Mouse (Mus musculus): ENCODE measurements around the gene Ccdc60. TPM values are rescaled to one million over a fixed set of nuclear protein-coding genes. Genes with fewer than 3 reads are reported as not detected.

The Ccdc60 gene
- total RNA-seq, 1 experiment from 2014 or later: not detected

- no peak for ATAC-seq (ENCODE audit: extremely low read depth, insufficient number of reproducible peaks, low FRiP score, poor library complexity, severe bottlenecking)
Observed at GRCm38 (mm10) chr5:116108651-116109050, 180.1 kb downstream of the Ccdc60 start.

- ATAC-seq (ENCODE audit: extremely low read depth, insufficient number of reproducible peaks, low FRiP score, poor library complexity, severe bottlenecking): no peak
Observed at GRCm38 (mm10) chr5:116084231-116084630, 204.6 kb downstream of the Ccdc60 start.

- no peak for ATAC-seq (ENCODE audit: extremely low read depth, insufficient number of reproducible peaks, low FRiP score, poor library complexity, severe bottlenecking)
Observed at GRCm38 (mm10) chr5:116083081-116083480, 205.7 kb downstream of the Ccdc60 start, which contains the start of gene Tmem233. Tmem233 (minus strand) TSS chr5:116083244.

- no peak for ATAC-seq (ENCODE audit: extremely low read depth, insufficient number of reproducible peaks, low FRiP score, poor library complexity, severe bottlenecking)
Observed at GRCm38 (mm10) chr5:116082241-116082900, 206.4 kb downstream of the Ccdc60 start.

- ATAC-seq (ENCODE audit: extremely low read depth, insufficient number of reproducible peaks, low FRiP score, poor library complexity, severe bottlenecking): no peak
Observed at GRCm38 (mm10) chr5:116081616-116082015, 207.2 kb downstream of the Ccdc60 start.

- ATAC-seq (ENCODE audit: extremely low read depth, insufficient number of reproducible peaks, low FRiP score, poor library complexity, severe bottlenecking): no peak
Observed at GRCm38 (mm10) chr5:116080736-116081135, 208.0 kb downstream of the Ccdc60 start.

Other genes starting within 250 kb of the Ccdc60 start
- not detected in 2 replicates for gene Tmem233, start 205.7 kb downstream of the Ccdc60 start, total RNA-seq (2017)
- gene Hspb8, start 133.9 kb upstream of the Ccdc60 start, total RNA-seq (2017): not detected in 2 replicates

All from neutrophil, adult 5-6 weeks (primary cell).